Mouse (Mus musculus) embryo, embryonic 10.5 days (tissue): ENCODE results near the gene Pnmt.

Experiments used
- DNase-seq: peaks from one replicate; pipeline ENCODE4 v3.0.0-alpha.2; 2015; ENCODE audit warnings: low spot score

Pnmt gene

GRCm38 (mm10) chr11:98418273-98418672, 32.0 kb downstream of the Pnmt start:
- DNase-seq: no peak

DNA sequence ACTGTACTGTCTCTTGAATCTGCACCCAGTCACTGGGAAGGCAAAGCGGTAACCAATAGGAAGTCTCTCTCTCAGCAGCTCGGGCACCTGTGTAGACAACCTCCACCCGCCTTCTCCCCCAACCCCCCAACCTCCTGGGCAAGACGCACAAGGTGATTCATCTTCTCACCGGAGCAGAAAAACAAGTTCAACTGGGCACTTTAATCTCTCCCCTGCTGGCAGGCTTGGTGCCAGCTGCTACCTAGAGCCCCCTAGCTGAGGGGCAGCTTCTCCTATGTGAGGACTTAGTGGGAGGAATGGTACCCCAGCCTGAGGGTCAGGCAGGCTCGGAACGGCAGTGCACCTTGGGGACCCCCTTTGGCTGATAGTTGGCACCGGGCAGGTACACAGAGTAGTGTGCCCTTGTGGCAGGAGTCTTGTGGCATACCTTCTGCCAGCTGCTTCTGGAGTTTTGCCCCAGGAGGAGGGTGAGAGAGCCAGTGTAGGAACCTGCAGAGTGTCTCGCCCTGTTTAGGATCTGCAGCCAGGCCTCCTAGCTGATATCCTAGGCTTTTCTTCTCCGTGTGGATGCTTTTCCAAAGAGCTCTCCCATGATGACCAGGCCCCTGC, 32.8 kb downstream of the Pnmt start:
- DNase-seq: no peak

GRCm38 (mm10) chr11:98426592-98426991, 40.3 kb downstream of the Pnmt start:
- no peak for DNase-seq

DNA sequence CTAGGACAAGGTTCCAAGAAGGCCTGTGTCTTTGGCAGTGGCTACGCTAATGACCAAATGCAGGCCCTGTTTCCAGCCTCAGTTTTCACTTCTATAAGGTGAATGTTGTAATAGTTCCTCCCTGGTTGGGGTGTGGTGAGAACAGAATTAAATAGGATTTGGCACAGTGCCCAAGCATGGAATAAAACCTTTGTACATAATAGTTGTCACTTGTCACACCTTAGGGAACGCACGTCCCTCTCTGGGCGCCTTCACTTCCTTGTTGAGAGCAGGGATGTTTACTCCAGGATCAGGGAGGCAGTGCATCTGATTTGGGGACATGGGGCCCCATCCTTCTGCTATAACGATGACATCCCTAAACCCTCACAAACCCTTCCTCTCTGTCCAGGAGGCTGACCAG, 42.2 kb downstream of the Pnmt start:
- DNase-seq: no peak

DNA sequence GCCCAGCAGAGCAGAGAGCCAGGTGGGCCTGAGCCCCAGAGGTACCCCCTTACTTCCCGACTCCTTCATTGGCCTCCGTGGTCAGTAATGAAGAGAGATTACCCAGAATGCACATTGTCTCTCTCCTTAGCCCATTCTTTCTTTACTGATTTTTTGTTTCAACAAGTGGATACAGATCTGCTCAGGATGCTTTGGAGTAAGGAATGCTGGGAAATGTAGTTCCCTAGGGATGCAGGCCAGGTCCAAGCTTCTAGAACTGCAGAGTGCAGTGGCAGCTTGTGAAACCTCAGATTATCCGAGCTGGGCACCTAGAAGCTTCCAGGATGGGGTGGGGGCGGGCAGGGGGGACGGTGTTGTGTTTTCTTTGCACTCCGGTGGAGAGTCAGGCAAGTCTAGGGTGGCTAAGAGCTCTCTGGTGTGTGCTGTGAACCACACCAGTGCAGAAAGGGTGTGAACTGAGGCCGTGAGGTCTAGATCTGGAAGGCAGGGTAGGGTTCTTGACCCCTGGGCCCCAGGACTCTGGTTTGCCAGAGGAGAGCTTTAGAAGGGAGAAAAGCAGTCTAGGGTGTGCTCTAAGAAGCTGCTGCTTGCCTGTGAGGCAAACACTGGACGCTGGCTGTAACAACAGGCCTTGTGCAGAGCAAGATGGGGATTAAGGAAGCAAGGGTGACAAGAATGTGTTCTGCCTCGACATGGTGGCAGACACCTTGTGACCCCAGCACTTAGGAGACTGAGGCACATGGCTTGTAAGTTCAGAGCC, 45.7 kb downstream of the Pnmt start:
- DNase-seq: no peak

GRCm38 (mm10) chr11:98435723-98436122, 49.5 kb downstream of the Pnmt start:
- DNase-seq: no peak

GRCm38 (mm10) chr11:98437441-98437840, 51.2 kb downstream of the Pnmt start:
- no peak for DNase-seq
